Mouse (Mus musculus): ENCODE data around the gene Btd. TPM values are rescaled to one million over a fixed set of nuclear protein-coding genes. Genes with fewer than 3 reads are reported as not detected.

Gene Btd
- polyA plus RNA-seq, 1 experiment from 2014 or later, result 19.0 TPM

GRCm38 (mm10) chr14:31605514-31605913, 35.3 kb upstream of the Btd start:
- Histone ChIP-seq H3K36me3 (ENCODE audit: control insufficient read depth, insufficient read depth, low read length) (no peaks in the 10 kb centered on the region), H3K9ac (ENCODE audit: low read length) (no peak overlapping the region), H3K27me3 (replicated peaks; ENCODE audit: control insufficient read depth, insufficient read depth, low read length) (no peaks in the 10 kb centered on the region), H3K4me3 (ENCODE audit: low read depth, low read length) (no peak overlapping the region), H3K4me2 (ENCODE audit: low read length) (no peak overlapping the region), H3K4me1 (ENCODE audit: control insufficient read depth, insufficient read depth, low read length) (no peaks in the 10 kb centered on the region), H3K9me3 (replicated peaks; ENCODE audit: control insufficient read depth, low read length) (no peaks in the 10 kb centered on the region), H3K27ac (ENCODE audit: low read depth, low read length) (no peak overlapping the region)
- DNase-seq (ENCODE audit: low spot score) (no peak), ATAC-seq (no peak)
- WGBS, result 60% methylated on average over 6 of the region's 6 CpGs

GRCm38 (mm10) chr14:31611986-31612385, 28.8 kb upstream of the Btd start:
- Histone ChIP-seq H3K9me3 (replicated peaks; ENCODE audit: control insufficient read depth, low read length) (no peaks in the 10 kb centered on the region), H3K36me3 (ENCODE audit: control insufficient read depth, insufficient read depth, low read length) (no peaks in the 10 kb centered on the region), H3K4me3 (ENCODE audit: low read depth, low read length) (no peak overlapping the region), H3K4me2 (ENCODE audit: low read length) (no peak overlapping the region), H3K9ac (ENCODE audit: low read length) (no peak overlapping the region), H3K4me1 (ENCODE audit: control insufficient read depth, insufficient read depth, low read length) (no peaks in the 10 kb centered on the region), H3K27me3 (replicated peaks; ENCODE audit: control insufficient read depth, insufficient read depth, low read length) (no peaks in the 10 kb centered on the region), H3K27ac (ENCODE audit: low read depth, low read length) (no peak overlapping the region)
- no peak for DNase-seq (ENCODE audit: low spot score)
- WGBS, result 59% methylated on average over 4 of the region's 4 CpGs
- no peak for ATAC-seq

GRCm38 (mm10) chr14:31613671-31614070, 27.2 kb upstream of the Btd start:
- no peak overlapping the region for H3K9ac ChIP-seq (ENCODE audit: low read length)
- ATAC-seq (no peak), DNase-seq (ENCODE audit: low spot score) (no peak)
- H3K27me3 ChIP-seq (replicated peaks; ENCODE audit: control insufficient read depth, insufficient read depth, low read length), result no peaks in the 10 kb centered on the region
- no peaks in the 10 kb centered on the region for H3K36me3 ChIP-seq (ENCODE audit: control insufficient read depth, insufficient read depth, low read length)
- no peak overlapping the region for H3K4me2 ChIP-seq (ENCODE audit: low read length)
- WGBS, result 86% methylated on average over 5 of the region's 5 CpGs
- H3K4me1 ChIP-seq (ENCODE audit: control insufficient read depth, insufficient read depth, low read length), result no peaks in the 10 kb centered on the region
- H3K27ac ChIP-seq (ENCODE audit: low read depth, low read length), result no peak overlapping the region
- H3K9me3 ChIP-seq (replicated peaks; ENCODE audit: control insufficient read depth, low read length), result no peaks in the 10 kb centered on the region
- no peak overlapping the region for H3K4me3 ChIP-seq (ENCODE audit: low read depth, low read length)

- peaks cover 2% of the 10 kb centered on the region; the same call in 1 of the 2 replicates for H3K4me1 ChIP-seq (ENCODE audit: control insufficient read depth, insufficient read depth, low read length)
- no peak overlapping the region for H3K9ac ChIP-seq (ENCODE audit: low read length)
- DNase-seq (ENCODE audit: low spot score) (no peak), ATAC-seq (no peak)
- H3K27me3 ChIP-seq (replicated peaks; ENCODE audit: control insufficient read depth, insufficient read depth, low read length), result no peaks in the 10 kb centered on the region
- no peaks in the 10 kb centered on the region for H3K36me3 ChIP-seq (ENCODE audit: control insufficient read depth, insufficient read depth, low read length)
- 89% methylated on average over 9 of the region's 9 CpGs for WGBS
- no peak overlapping the region for H3K27ac ChIP-seq (ENCODE audit: low read depth, low read length)
- H3K4me3 ChIP-seq (ENCODE audit: low read depth, low read length), result no peak overlapping the region
- H3K9me3 ChIP-seq (replicated peaks; ENCODE audit: control insufficient read depth, low read length), result no peaks in the 10 kb centered on the region
- H3K4me2 ChIP-seq (ENCODE audit: low read length), result no peak overlapping the region
Observed at GRCm38 (mm10) chr14:31617204-31617603, 23.6 kb upstream of the Btd start.

GRCm38 (mm10) chr14:31617997-31618396, 22.8 kb upstream of the Btd start:
- 85% methylated on average over 3 of the region's 3 CpGs for WGBS
- H3K9ac ChIP-seq (ENCODE audit: low read length), result no peak overlapping the region
- ATAC-seq (no peak), DNase-seq (ENCODE audit: low spot score) (no peak)
- H3K9me3 ChIP-seq (replicated peaks; ENCODE audit: control insufficient read depth, low read length), result no peaks in the 10 kb centered on the region
- H3K4me1 ChIP-seq (ENCODE audit: control insufficient read depth, insufficient read depth, low read length), result peaks cover 2% of the 10 kb centered on the region; the same call in 1 of the 2 replicates
- H3K4me3 ChIP-seq (ENCODE audit: low read depth, low read length), result no peak overlapping the region
- H3K27me3 ChIP-seq (replicated peaks; ENCODE audit: control insufficient read depth, insufficient read depth, low read length), result no peaks in the 10 kb centered on the region
- no peaks in the 10 kb centered on the region for H3K36me3 ChIP-seq (ENCODE audit: control insufficient read depth, insufficient read depth, low read length)
- H3K27ac ChIP-seq (ENCODE audit: low read depth, low read length), result no peak overlapping the region
- no peak overlapping the region for H3K4me2 ChIP-seq (ENCODE audit: low read length)

- Histone ChIP-seq H3K27ac (ENCODE audit: low read depth, low read length) (no peak overlapping the region), H3K36me3 (ENCODE audit: control insufficient read depth, insufficient read depth, low read length) (no peaks in the 10 kb centered on the region), H3K9ac (ENCODE audit: low read length) (no peak overlapping the region), H3K27me3 (replicated peaks; ENCODE audit: control insufficient read depth, insufficient read depth, low read length) (no peaks in the 10 kb centered on the region), H3K9me3 (replicated peaks; ENCODE audit: control insufficient read depth, low read length) (no peaks in the 10 kb centered on the region), H3K4me3 (ENCODE audit: low read depth, low read length) (no peak overlapping the region), H3K4me1 (ENCODE audit: control insufficient read depth, insufficient read depth, low read length) (peaks cover 2% of the 10 kb centered on the region; the same call in 1 of the 2 replicates), H3K4me2 (ENCODE audit: low read length) (no peak overlapping the region)
- ATAC-seq (no peak), DNase-seq (ENCODE audit: low spot score) (peak; percentile 14)
- WGBS, result 33% methylated on average over 9 of the region's 9 CpGs
Observed at GRCm38 (mm10) chr14:31620591-31621223, 20.1 kb upstream of the Btd start.

- no peak overlapping the region for H3K9ac ChIP-seq (ENCODE audit: low read length)
- H3K4me3 ChIP-seq (ENCODE audit: low read depth, low read length), result no peak overlapping the region
- no peak overlapping the region for H3K27ac ChIP-seq (ENCODE audit: low read depth, low read length)
- H3K36me3 ChIP-seq (ENCODE audit: control insufficient read depth, insufficient read depth, low read length), result no peaks in the 10 kb centered on the region
- no peak overlapping the region for H3K4me2 ChIP-seq (ENCODE audit: low read length)
- no peaks in the 10 kb centered on the region for H3K27me3 ChIP-seq (replicated peaks; ENCODE audit: control insufficient read depth, insufficient read depth, low read length)
- DNase-seq (ENCODE audit: low spot score) (no peak), ATAC-seq (no peak)
- peaks cover 2% of the 10 kb centered on the region; the same call in 1 of the 2 replicates for H3K4me1 ChIP-seq (ENCODE audit: control insufficient read depth, insufficient read depth, low read length)
- WGBS, result 89% methylated on average over 12 of the region's 12 CpGs
- H3K9me3 ChIP-seq (replicated peaks; ENCODE audit: control insufficient read depth, low read length), result no peaks in the 10 kb centered on the region
Observed at GRCm38 (mm10) chr14:31622748-31623147, 18.1 kb upstream of the Btd start.

GRCm38 (mm10) chr14:31630677-31631076, 10.2 kb upstream of the Btd start:
- no peaks in the 10 kb centered on the region for H3K27me3 ChIP-seq (replicated peaks; ENCODE audit: control insufficient read depth, insufficient read depth, low read length)
- peak; percentile 50 for DNase-seq (ENCODE audit: low spot score)
- no peak overlapping the region for H3K27ac ChIP-seq (ENCODE audit: low read depth, low read length)
- no peak overlapping the region for H3K9ac ChIP-seq (ENCODE audit: low read length)
- H3K4me1 ChIP-seq (ENCODE audit: control insufficient read depth, insufficient read depth, low read length), result no peaks in the 10 kb centered on the region
- WGBS, result 32% methylated on average over 7 of the region's 7 CpGs
- H3K4me2 ChIP-seq (ENCODE audit: low read length), result no peak overlapping the region
- no peak overlapping the region for H3K4me3 ChIP-seq (ENCODE audit: low read depth, low read length)
- no peaks in the 10 kb centered on the region for H3K36me3 ChIP-seq (ENCODE audit: control insufficient read depth, insufficient read depth, low read length)
- no peak for ATAC-seq
- no peaks in the 10 kb centered on the region for H3K9me3 ChIP-seq (replicated peaks; ENCODE audit: control insufficient read depth, low read length)

- DNase-seq (ENCODE audit: low spot score), result peak; percentile 17
- H3K9me3 ChIP-seq (replicated peaks; ENCODE audit: control insufficient read depth, low read length), result no peaks in the 10 kb centered on the region
- H3K27me3 ChIP-seq (replicated peaks; ENCODE audit: control insufficient read depth, insufficient read depth, low read length), result no peaks in the 10 kb centered on the region
- H3K4me3 ChIP-seq (ENCODE audit: low read depth, low read length), result peak within 1 kb of the TSS; percentile 65
- peak within 1 kb of the TSS; percentile 77 for H3K27ac ChIP-seq (ENCODE audit: low read depth, low read length)
- H3K36me3 ChIP-seq (ENCODE audit: control insufficient read depth, insufficient read depth, low read length), result no peaks in the 10 kb centered on the region
- H3K9ac ChIP-seq (ENCODE audit: low read length), result peak within 1 kb of the TSS; percentile 66
- WGBS, result 3% methylated on average over 26 of the region's 26 CpGs
- peak; percentile 49 for ATAC-seq
- H3K4me1 ChIP-seq (ENCODE audit: control insufficient read depth, insufficient read depth, low read length), result peaks cover 11% of the 10 kb centered on the region
- peak within 1 kb of the TSS; percentile 90 for H3K4me2 ChIP-seq (ENCODE audit: low read length)
Observed at GRCm38 (mm10) chr14:31640346-31640889, 410 bp upstream of the Btd start, which contains the start of gene Gm49387. Gene Gm49387, minus strand, starts transcription at chr14:31640878.
